Mouse (Mus musculus) cerebellum, postnatal 10 days (tissue): ENCODE results near the gene Hist2h2bb.
"Not testable (repeated sequence)": the region's sequence is repeated elsewhere in the genome, so short reads cannot be mapped to it uniquely, and the experiment has no call there.

ENCODE experiments used
- DNase-seq, 2 experiments: peaks; one replicate each; pipeline ENCODE4 v3.0.0; 2021; ENCODE audit warnings: mixed read lengths in 2 of 2

Gene Hist2h2bb

GRCm38 (mm10) chr3:96240799-96241197 is 28.8 kb upstream of the Hist2h2bb start:
- DNase-seq = no peak

GRCm38 (mm10) chr3:96243921-96244572 is 25.5 kb upstream of the Hist2h2bb start:
- no peak for DNase-seq

GRCm38 (mm10) chr3:96245003-96245886 is 24.3 kb upstream of the Hist2h2bb start, which contains the start of gene Hist2h2aa1:
Gene Hist2h2aa1, plus strand, starts transcription at chr3:96245497.
- peak; percentile 90 for DNase-seq

DNA sequence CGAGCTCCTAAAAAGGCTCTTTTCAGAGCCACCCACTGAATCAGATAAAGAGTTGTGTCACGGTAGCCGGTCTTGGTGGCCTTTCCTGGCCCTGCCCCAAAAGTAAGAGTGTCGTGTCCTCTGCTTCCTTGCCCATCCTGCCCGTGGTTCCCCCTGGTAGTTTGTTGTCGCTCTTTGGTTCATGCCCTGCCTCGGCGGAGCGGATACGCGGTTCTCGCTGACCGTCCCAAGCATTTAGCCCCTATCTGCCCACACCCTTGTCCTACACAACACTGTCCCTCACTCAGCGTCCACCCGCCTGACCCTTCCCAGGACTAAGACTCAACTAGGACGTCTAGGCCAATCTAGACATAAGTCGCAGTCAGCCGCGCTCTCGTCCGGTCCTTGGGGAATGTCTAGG is 23.5 kb upstream of the Hist2h2bb start:
- not testable (repeated sequence) for DNase-seq

GRCm38 (mm10) chr3:96246427-96246856 is 23.1 kb upstream of the Hist2h2bb start, which contains the start of gene Hist2h3c1:
Gene Hist2h3c1, plus strand, starts transcription at chr3:96246685.
- not testable (repeated sequence) for DNase-seq

GRCm38 (mm10) chr3:96247356-96248140 is 22.0 kb upstream of the Hist2h2bb start:
- no peak for DNase-seq

DNA sequence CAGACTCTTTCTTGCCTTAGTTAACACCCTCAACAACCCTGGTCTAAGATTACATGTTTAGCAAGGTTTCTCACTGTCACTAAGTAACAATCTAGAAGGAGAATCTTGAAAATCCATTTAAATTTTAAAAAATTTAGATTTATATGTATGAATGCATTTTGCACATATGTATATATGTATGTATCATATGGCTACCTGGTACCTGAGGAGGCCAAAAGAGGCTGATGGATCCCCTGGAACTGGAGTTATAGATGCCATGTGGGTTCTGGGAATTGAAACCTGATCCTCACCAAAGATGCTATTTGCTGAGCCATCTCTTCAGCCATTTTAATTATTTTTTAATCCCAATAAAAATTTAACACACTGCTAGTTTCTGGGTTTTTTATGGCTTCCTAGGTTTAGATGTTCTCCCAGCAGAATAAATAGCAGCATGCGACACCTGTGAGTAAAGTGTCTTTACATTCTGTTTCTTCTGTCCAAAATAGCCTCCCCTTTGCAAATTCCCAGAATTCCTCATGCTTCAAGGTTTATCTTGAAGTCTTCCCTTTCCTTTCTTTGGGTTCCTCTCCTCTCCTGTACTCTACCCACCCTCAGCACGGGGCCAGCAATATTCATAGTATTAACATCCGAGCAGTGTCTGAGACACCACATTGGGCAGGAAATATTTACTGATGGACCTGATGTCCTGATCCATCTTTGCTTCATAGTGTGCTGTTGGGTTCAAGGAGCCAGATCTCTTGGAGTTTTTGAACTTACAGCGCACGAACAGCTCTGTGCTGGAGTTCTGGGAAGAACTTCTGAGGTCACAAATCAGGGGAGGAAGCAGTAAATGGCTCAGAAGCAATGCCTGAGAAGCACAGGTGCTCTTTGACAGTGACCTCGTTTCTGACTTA is 21.2 kb upstream of the Hist2h2bb start:
- no peak for DNase-seq

DNA sequence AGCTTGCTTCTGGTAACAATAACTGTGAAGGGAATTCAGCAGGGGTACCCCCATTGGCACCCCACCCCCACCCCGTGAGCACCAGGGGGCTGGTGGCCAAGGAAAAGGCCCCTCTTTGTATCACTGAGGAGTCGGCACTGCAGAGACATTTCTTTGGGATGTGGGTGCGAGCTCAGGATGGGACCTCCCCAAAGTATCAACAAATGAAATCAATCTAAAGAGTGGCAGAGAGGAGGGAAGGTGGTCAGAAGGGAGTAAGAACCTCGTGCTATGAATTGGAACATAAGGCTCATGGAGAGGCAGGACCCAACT is 20.6 kb upstream of the Hist2h2bb start:
- DNase-seq = no peak

- no peak for DNase-seq
Observed at GRCm38 (mm10) chr3:96250890-96251289, 18.7 kb upstream of the Hist2h2bb start.

DNA sequence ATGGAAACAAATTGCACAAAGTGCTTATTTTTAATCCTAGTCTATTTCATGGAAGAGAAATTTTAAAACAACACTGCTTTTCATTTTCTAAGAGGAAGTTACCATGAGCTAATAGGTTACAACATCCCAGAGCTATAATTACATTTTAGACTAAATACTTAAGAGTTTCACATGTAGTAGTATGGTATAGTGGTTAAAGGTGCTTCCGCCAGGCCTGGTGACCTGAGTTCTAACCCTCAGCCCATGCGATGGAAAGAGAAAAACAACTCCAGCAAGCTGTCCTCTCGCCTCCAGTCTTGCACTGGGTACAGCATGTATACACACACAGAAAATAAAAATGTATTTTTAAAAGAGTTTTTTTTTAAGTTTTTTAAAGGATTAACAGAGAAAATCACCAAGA is 17.8 kb upstream of the Hist2h2bb start:
- no peak for DNase-seq

- DNase-seq = peak; percentile 76 to 80
Observed at GRCm38 (mm10) chr3:96254683-96255355, 14.7 kb upstream of the Hist2h2bb start.

DNA sequence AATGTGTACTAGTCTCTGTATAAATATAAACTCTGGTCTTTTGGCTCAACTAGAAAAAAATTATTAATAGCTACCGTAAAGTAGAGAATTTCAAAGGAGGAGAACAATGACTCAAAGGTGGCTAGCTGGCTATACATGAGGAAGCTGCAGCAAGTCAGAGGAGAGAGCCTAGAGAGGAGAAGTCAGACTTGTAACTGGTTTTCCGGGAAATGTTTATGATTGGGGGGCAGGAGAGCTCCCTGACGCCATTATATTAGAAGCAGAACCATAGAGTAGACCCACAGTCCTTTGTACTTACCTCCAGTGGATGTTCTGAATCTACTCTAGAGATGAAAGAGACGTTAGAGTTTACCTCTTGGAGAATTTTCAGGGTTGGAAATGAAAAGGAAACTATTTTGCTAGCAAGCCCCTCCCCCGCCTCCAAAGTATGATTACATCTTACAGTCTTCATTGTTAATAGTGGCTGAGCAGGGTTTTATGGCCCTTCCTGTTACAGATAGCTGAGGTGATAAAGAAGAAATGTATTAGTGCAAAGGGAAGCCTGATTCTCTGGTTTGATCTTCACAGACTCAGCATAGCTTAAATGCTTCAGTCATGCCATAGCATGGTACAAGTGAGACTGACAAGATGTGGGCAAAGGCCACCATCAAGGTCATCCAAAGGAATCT is 13.5 kb upstream of the Hist2h2bb start:
- no peak for DNase-seq

DNA sequence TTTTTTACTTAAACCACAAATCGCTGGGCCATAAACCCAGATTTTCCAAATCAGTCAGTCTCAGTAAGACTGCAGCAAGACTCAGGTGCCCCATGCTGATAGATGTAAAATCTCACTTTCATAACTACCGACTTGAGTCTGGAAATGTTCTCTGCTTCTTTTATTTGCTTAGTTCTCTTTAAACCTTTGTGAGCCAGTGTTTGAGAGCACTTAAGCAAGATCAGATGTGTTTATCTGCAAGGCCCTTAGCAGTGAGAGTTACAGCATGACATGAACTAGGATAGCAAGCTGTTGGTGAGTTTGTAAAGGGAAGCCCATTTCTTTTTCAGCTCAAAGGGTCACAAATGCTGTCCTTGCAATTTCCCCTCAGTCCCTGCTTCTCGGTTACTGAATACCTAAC is 12.4 kb upstream of the Hist2h2bb start:
- DNase-seq = no peak

- no peak for DNase-seq
Observed at GRCm38 (mm10) chr3:96260220-96260619, 9.3 kb upstream of the Hist2h2bb start.

DNA sequence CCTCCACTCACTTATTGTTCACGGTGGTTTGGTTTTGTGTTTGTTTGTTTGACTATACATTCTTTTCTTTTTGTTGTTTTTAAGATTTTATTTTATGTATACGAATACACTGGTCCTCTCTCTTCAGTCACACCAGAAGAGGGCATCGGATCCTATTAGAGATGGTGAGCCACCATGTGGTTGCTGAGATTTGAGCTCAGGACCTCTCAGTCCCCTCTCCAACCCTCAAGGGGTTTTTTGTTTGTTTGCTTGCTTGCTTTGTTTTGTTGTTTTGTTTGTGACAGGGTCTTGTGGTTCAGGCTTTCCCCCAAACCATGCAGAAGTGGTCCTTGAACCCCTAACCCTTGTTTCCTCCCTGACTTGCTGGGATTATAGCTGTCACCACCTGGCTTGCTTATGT is 7.9 kb upstream of the Hist2h2bb start:
- peak in 1 of 2 experiments; percentile 49 for DNase-seq

DNA sequence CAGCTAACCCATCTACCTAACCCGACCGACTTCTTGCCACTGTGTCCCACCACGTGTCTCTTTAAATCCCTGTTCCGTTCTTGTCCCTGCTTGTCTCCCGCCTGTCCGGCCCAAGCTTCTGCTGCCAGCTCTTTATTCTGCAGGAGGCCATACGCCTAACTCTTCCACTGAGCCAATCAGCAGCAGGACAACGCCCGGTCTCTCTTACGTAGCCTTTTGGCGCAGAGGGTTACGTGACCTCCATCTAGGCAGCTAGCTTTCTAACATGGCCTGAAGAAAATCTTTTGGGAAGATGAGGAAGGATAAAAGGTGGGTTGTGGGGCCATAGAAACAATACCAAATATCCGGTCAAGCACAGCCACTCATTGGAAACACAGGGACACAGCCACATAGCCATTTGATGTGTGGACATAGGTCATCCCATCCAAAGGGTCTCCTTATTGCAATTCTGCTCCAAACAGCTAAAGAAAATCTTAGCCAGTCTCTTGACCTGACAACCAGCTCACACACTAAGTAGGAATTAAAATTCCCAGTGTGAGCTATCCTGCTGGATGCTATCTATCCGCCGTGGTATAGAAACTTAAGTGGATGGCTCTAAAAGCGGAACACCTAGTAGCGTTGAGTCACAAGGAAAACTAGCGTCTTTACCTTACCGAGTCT is 7.2 kb upstream of the Hist2h2bb start:
- DNase-seq = peak; percentile 92 to 93

- DNase-seq = peak; percentile 98
Observed at GRCm38 (mm10) chr3:96262979-96263550, 6.5 kb upstream of the Hist2h2bb start, which contains the start of gene Hist2h4. Gene Hist2h4, minus strand, starts transcription at chr3:96263311.

DNA sequence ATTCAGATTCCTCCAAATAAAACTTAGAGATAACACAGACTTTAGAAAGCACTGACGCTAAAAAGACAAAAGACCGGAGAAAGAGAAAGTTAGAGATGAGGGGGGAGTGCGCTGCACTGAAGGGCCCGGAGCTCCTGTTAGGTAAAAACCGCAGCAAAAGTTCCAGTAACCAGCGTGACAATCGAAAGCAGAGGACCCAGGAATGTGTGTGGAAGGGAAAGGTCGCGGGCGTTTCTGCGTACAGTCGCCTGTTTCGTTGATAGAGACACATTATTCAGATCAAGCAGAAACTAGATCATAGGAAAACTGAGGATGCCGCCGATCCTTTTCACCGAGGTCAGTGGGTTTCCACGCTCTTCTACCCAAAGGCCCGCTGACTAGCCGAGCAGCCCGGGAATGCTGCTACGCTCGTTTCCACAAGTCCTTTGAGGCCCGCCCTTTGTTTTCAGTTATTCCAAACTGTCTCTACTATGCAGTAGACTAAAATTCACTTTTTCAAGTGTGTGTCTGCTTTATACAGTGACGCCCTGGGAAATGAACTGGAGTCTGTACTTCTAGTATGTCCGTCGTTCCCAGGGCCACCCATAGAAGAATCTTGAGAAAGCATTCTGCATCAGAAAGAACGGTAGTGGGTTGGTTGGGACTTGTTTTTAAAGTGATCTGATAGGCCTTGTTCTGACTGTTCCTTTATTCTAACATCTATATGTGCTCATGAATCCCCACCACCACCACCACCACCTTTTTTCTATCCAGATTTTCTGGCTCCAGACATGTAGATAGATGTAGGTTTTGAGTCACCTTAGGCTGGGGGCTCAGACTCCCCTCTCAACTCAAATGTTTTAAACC is 5.8 kb upstream of the Hist2h2bb start:
- peak in 1 of 2 experiments; percentile 50 for DNase-seq

DNA sequence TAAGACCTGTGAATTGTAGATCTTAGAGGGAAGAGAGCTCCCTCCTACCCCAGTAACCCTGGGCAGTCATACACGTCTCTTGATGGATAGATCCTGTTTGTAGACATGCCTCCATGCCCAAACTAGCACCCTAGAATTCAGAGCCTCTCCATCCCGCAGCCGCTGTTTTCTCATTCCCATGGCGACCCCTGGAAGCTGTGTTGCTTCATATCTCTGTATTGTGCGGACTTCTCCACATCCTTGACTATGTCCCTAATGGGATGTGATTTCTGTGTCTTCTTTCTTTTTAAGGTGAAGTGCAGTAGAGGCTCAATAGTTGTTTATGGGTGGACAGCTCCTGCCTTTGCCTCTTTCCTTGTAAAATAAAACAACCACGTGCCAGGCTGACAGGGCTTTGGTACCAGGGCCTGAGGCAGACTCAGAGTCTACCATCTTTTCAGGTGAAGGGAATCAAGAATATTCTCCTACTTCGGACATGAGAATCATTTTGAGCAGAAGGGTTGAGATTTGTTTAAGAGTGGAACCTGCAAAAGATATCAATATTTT is 5.1 kb upstream of the Hist2h2bb start:
- DNase-seq = no peak
